Mouse (Mus musculus): ENCODE results near the gene Slc9a4. TPM values are rescaled to one million over a fixed set of nuclear protein-coding genes. Genes with fewer than 3 reads are reported as not detected.

Gene Slc9a4
- polyA plus RNA-seq, 1 experiment from 2014 or later, result 0.05 TPM

Other genes starting within 250 kb of the Slc9a4 start
- 0.44 TPM in 1 of 2 replicates, not detected in the other for gene Il1rl1, start 150.5 kb upstream of the Slc9a4 start, polyA plus RNA-seq (2015; fragmentation: Nextera tagmentation; extraction: Ambion mirVana)
- not detected in 2 replicates for gene Il18r1, start 114.5 kb upstream of the Slc9a4 start, polyA plus RNA-seq (2015; fragmentation: Nextera tagmentation; extraction: Ambion mirVana)
- 0.08 TPM in 2 replicates for gene Il18rap, start 64.7 kb upstream of the Slc9a4 start, polyA plus RNA-seq (2015; fragmentation: Nextera tagmentation; extraction: Ambion mirVana)
- not detected in 2 replicates for gene Slc9a2, start 100.5 kb downstream of the Slc9a4 start, polyA plus RNA-seq (2015; fragmentation: Nextera tagmentation; extraction: Ambion mirVana)
- 5.3 and 5.6 TPM in 2 replicates for gene Mfsd9, start 210.6 kb downstream of the Slc9a4 start, polyA plus RNA-seq (2015; fragmentation: Nextera tagmentation; extraction: Ambion mirVana)
- 0.12 TPM in 2 replicates for gene Tmem182, start 225.5 kb downstream of the Slc9a4 start, polyA plus RNA-seq (2015; fragmentation: Nextera tagmentation; extraction: Ambion mirVana)

Data from hindbrain, embryonic 13.5 days (tissue).